In genomic region chr9:34964172-34965040, GRCm38 (mm10) we compare ENCODE assay signal across 17 mouse cellular contexts.
A peak's percentile ranks its signal among the peaks of the same experiment; 100 is the strongest.
DNase-seq lines count a peak whose midpoint lies in the region; ATAC-seq lines count a peak whose summit lies in the region.
"Had no signal": no experiment of that assay in that cellular context is flagged by ENCODE, and none has a peak within 500 bp of the region (broad histone marks: within the 10 kb centered on the region; RNA-seq: fewer than 3 reads in every experiment).

No protein-coding gene starts in this region.

- H3K9me3 ChIP-seq in midbrain, embryonic 11.5 days (ENCODE audit: control insufficient read depth, low read length) = no peaks in the 10 kb centered on the region
- no peaks in the 10 kb centered on the region for H3K9me3 ChIP-seq in midbrain, embryonic 16.5 days (replicated peaks; ENCODE audit: control insufficient read depth, low read length, poor library complexity, severe bottlenecking)
- no peaks in the 10 kb centered on the region for H3K9me3 ChIP-seq in forebrain, embryonic 15.5 days
- no peaks in the 10 kb centered on the region for H3K9me3 ChIP-seq in hindbrain, embryonic 15.5 days
- no peaks in the 10 kb centered on the region for H3K9me3 ChIP-seq in neural tube, embryonic 13.5 days
- H3K9me3 ChIP-seq: limb, embryonic 15.5 days; stomach, embryonic 15.5 days had no signal

- no peak overlapping the region for H3K9ac ChIP-seq in midbrain, embryonic 11.5 days (ENCODE audit: low read length)
- no peak overlapping the region for H3K9ac ChIP-seq in midbrain, embryonic 16.5 days (ENCODE audit: low read depth, low read length)
- H3K9ac ChIP-seq in forebrain, embryonic 15.5 days (replicated peaks) = no peak overlapping the region
- no peak overlapping the region for H3K9ac ChIP-seq in hindbrain, embryonic 15.5 days
- H3K9ac ChIP-seq in neural tube, embryonic 13.5 days = no peak overlapping the region
- H3K9ac ChIP-seq: limb, embryonic 15.5 days; stomach, embryonic 15.5 days had no signal

- H3K4me3 ChIP-seq in midbrain, embryonic 11.5 days (ENCODE audit: low read depth, low read length) = no peak overlapping the region
- H3K4me3 ChIP-seq in midbrain, embryonic 16.5 days (ENCODE audit: low read depth, low read length) = no peak overlapping the region
- H3K4me3 ChIP-seq in forebrain, embryonic 15.5 days = no peak overlapping the region
- no peak overlapping the region for H3K4me3 ChIP-seq in hindbrain, embryonic 15.5 days
- no peak overlapping the region for H3K4me3 ChIP-seq in neural tube, embryonic 13.5 days
- H3K4me3 ChIP-seq: heart, adult 2 months; limb, embryonic 15.5 days; stomach, embryonic 15.5 days had no signal

- 78% methylated on average over 14 of the region's 14 CpGs for WGBS in midbrain, embryonic 11.5 days
- WGBS in midbrain, embryonic 16.5 days = 61% methylated on average over 14 of the region's 14 CpGs
- 32% methylated on average over 14 of the region's 14 CpGs for WGBS in forebrain, embryonic 15.5 days
- WGBS in hindbrain, embryonic 15.5 days = 41% methylated on average over 14 of the region's 14 CpGs
- WGBS in neural tube, embryonic 13.5 days = 41% methylated on average over 14 of the region's 14 CpGs

- peaks cover 7% of the 10 kb centered on the region for H3K4me1 ChIP-seq in midbrain, embryonic 11.5 days (ENCODE audit: control insufficient read depth, insufficient read depth, low read length)
- H3K4me1 ChIP-seq in midbrain, embryonic 16.5 days (ENCODE audit: control insufficient read depth, insufficient read depth, low read length) = peaks cover 14% of the 10 kb centered on the region
- H3K4me1 ChIP-seq in forebrain, embryonic 15.5 days = peaks cover 33% of the 10 kb centered on the region
- H3K4me1 ChIP-seq in hindbrain, embryonic 15.5 days (replicated peaks) = peaks cover 34% of the 10 kb centered on the region
- peaks cover 57% of the 10 kb centered on the region for H3K4me1 ChIP-seq in neural tube, embryonic 13.5 days (replicated peaks)
- H3K4me1 ChIP-seq: limb, embryonic 15.5 days; stomach, embryonic 15.5 days had no signal

- peak; percentile 58 for ATAC-seq in midbrain, embryonic 11.5 days (ENCODE audit: low FRiP score)
- ATAC-seq in midbrain, embryonic 16.5 days = no peak
- ATAC-seq in forebrain, embryonic 15.5 days (replicated peaks) = peak; percentile 39
- ATAC-seq in hindbrain, embryonic 15.5 days (ENCODE audit: low FRiP score, low read depth) = 0 out of 2 replicates have a peak, but pooled peaks have one; percentile 49
- peak; percentile 58 for ATAC-seq in neural tube, embryonic 13.5 days (ENCODE audit: low read depth)
- ATAC-seq: activated CD4-positive, CD25-positive, alpha-beta regulatory T cell, adult 4 months had no signal

- no peak overlapping the region for H3K4me2 ChIP-seq in midbrain, embryonic 11.5 days
- no peak overlapping the region for H3K4me2 ChIP-seq in midbrain, embryonic 16.5 days (ENCODE audit: low read length)
- H3K4me2 ChIP-seq in forebrain, embryonic 15.5 days (replicated peaks) = no peak overlapping the region
- no peak overlapping the region for H3K4me2 ChIP-seq in hindbrain, embryonic 15.5 days
- 0 out of 2 replicates have a peak overlapping the region, but pooled peaks have one; percentile 11 for H3K4me2 ChIP-seq in neural tube, embryonic 13.5 days
- H3K4me2 ChIP-seq: limb, embryonic 15.5 days; stomach, embryonic 15.5 days had no signal

- H3K36me3 ChIP-seq in midbrain, embryonic 11.5 days (ENCODE audit: control insufficient read depth, insufficient read depth, low read length) = no peaks in the 10 kb centered on the region
- H3K36me3 ChIP-seq in midbrain, embryonic 16.5 days (ENCODE audit: control insufficient read depth, insufficient read depth, low read length) = no peaks in the 10 kb centered on the region
- H3K36me3 ChIP-seq in forebrain, embryonic 15.5 days = no peaks in the 10 kb centered on the region
- no peaks in the 10 kb centered on the region for H3K36me3 ChIP-seq in hindbrain, embryonic 15.5 days
- no peaks in the 10 kb centered on the region for H3K36me3 ChIP-seq in neural tube, embryonic 13.5 days
- H3K36me3 ChIP-seq: limb, embryonic 15.5 days; stomach, embryonic 15.5 days had no signal

- DNase-seq in midbrain, embryonic 11.5 days (ENCODE audit: low spot score, missing footprints) = peak; percentile 86
- no peak for DNase-seq in Muller cell, postnatal 12 days (ENCODE audit: inconsistent ontology term)
- DNase-seq in yolk sac, embryonic 10.5 days (ENCODE audit: low spot score) = no peak
- no peak for DNase-seq in embryo, embryonic 9.5 days (ENCODE audit: extremely low spot score)
- DNase-seq: adrenal gland, postnatal 25 days; B cell, adult 2 months; gastrocnemius, postnatal 14 days; heart, adult 2 months; lung, postnatal 10 days; spleen, adult 18-20 months had no signal

- no peaks in the 10 kb centered on the region for H3K27me3 ChIP-seq in midbrain, embryonic 11.5 days (ENCODE audit: control insufficient read depth, insufficient read depth, low read length)
- no peaks in the 10 kb centered on the region for H3K27me3 ChIP-seq in midbrain, embryonic 16.5 days (ENCODE audit: control insufficient read depth, insufficient read depth, low read depth, low read length)
- 0 out of 2 replicates have a peak, but pooled peaks cover 6% of the 10 kb centered on the region for H3K27me3 ChIP-seq in forebrain, embryonic 15.5 days
- no peaks in the 10 kb centered on the region for H3K27me3 ChIP-seq in hindbrain, embryonic 15.5 days
- no peaks in the 10 kb centered on the region for H3K27me3 ChIP-seq in neural tube, embryonic 13.5 days
- H3K27me3 ChIP-seq: limb, embryonic 15.5 days had no signal

- H3K27ac ChIP-seq in midbrain, embryonic 11.5 days (ENCODE audit: low read depth, low read length) = no peak overlapping the region
- no peak overlapping the region for H3K27ac ChIP-seq in midbrain, embryonic 16.5 days (ENCODE audit: low read length)
- peak overlapping the region; percentile 50 for H3K27ac ChIP-seq in forebrain, embryonic 15.5 days (replicated peaks)
- peak overlapping the region; percentile 39; the same call in 1 of the 2 replicates for H3K27ac ChIP-seq in hindbrain, embryonic 15.5 days (replicated peaks)
- H3K27ac ChIP-seq in neural tube, embryonic 13.5 days (replicated peaks) = peak overlapping the region; percentile 84
- H3K27ac ChIP-seq: heart, adult 2 months; limb, embryonic 15.5 days; stomach, embryonic 15.5 days had no signal

Comparison
In these comparisons a context has a peak if more than half of its experiments do, and no peak if none do; other contexts are left out.
1. H3K27ac ChIP-seq: peak in forebrain, embryonic 15.5 days (single experiment), hindbrain, embryonic 15.5 days (single experiment) and neural tube, embryonic 13.5 days (single experiment); none in midbrain, embryonic 11.5 days (single experiment) and midbrain, embryonic 16.5 days (single experiment).